Mouse (Mus musculus) C2C12 (cell line): ENCODE measurements around the gene Mfsd1.

Source experiments
- CEBPB ChIP-seq: IDR thresholded peaks from one replicate; pipeline ENCODE4 v1.6.1; 2011; ENCODE audit warnings: low read depth, mild to moderate bottlenecking, control low read depth, moderate library complexity
- CTCF ChIP-seq: IDR thresholded peaks from one replicate; pipeline ENCODE4 v1.5.1; 2011; ENCODE audit not compliant: control insufficient read depth, insufficient read depth, insufficient read length
- FOSL1 ChIP-seq: IDR thresholded peaks from one replicate; pipeline ENCODE4 v1.8.0; 2011; ENCODE audit warnings: mild to moderate bottlenecking, low read length; ENCODE audit not compliant: poor library complexity, insufficient read depth, severe bottlenecking
- MAX ChIP-seq: IDR thresholded peaks from one replicate; pipeline ENCODE4 v1.6.1; 2011; ENCODE audit warnings: mild to moderate bottlenecking, control low read depth
- MYOD1 ChIP-seq: IDR thresholded peaks from one replicate; pipeline ENCODE4 v1.6.1; 2011; ENCODE audit warnings: low read depth; ENCODE audit not compliant: control insufficient read depth, insufficient read length
- MYOG ChIP-seq: IDR thresholded peaks from one replicate; pipeline ENCODE4 v1.6.1; 2011; ENCODE audit not compliant: control insufficient read depth, insufficient read length; ENCODE audit errors: extremely low read depth
- USF1 ChIP-seq: IDR thresholded peaks from one replicate; pipeline ENCODE4 v1.6.1; 2011; ENCODE audit warnings: low read depth, mild to moderate bottlenecking, control low read depth, moderate library complexity

- TF ChIP-seq CTCF (peak; percentile 53), CEBPB (no peak), MYOD1 (no peak), USF1 (peak; percentile 16), FOSL1 (no peak), MAX (no peak), MYOG (no peak)
These were observed 9.6 kb upstream of the Mfsd1 start for GRCm38 (mm10) chr3:67572918-67573317.
